Mouse (Mus musculus) embryonic facial prominence, embryonic 10.5 days (tissue): ENCODE measurements around the gene Copb1. TPM values are rescaled to one million over a fixed set of nuclear protein-coding genes. Genes with fewer than 3 reads are reported as not detected.
"Not testable (repeated sequence)": the region's sequence is repeated elsewhere in the genome, so short reads cannot be mapped to it uniquely, and the experiment has no call there.

Source experiments
- DNase-seq: peaks from one replicate; pipeline ENCODE4 v3.0.0-alpha.2; 2017; ENCODE audit warnings: low spot score
- H3K27ac ChIP-seq: fragments of 300-500 bp; sonication (generic); replicated peaks from 2 replicates; pipeline ENCODE4 v1.5.1; 2016; ENCODE audit warnings: mild to moderate bottlenecking
- H3K27me3 ChIP-seq: fragments of 300-500 bp; sonication (generic); replicated peaks from 2 replicates; pipeline ENCODE4 v1.6.1; 2016; ENCODE audit warnings: low read depth, mild to moderate bottlenecking; ENCODE audit not compliant: poor library complexity, severe bottlenecking
- H3K36me3 ChIP-seq: fragments of 300-500 bp; sonication (generic); replicated peaks from 2 replicates; pipeline ENCODE4 v1.6.1; 2016; ENCODE audit warnings: mild to moderate bottlenecking, moderate library complexity
- H3K4me1 ChIP-seq: fragments of 300-500 bp; sonication (generic); 2 replicates; pipeline ENCODE4 v1.6.1; 2016
- H3K4me3 ChIP-seq: fragments of 300-500 bp; sonication (generic); 2 replicates; pipeline ENCODE4 v1.5.1; 2016; ENCODE audit warnings: mild to moderate bottlenecking, moderate library complexity
- H3K9me3 ChIP-seq: fragments of 300-500 bp; sonication (generic); 2 replicates; pipeline ENCODE4 v1.6.1; 2016; ENCODE audit warnings: mild to moderate bottlenecking
- WGBS: fragments of 180-500 bp; shearing (Covaris S2); methylation state at CpG from one replicate; pipeline ENCODE4 v1.1.7; 2016; 5-methylcytosine and 5-hydroxymethylcytosine counted together
- polyA plus RNA-seq: library from polyadenylated mRNA; unstranded; fragments of >200 nt; fragmentation: Nextera tagmentation; extraction: Ambion mirVana; gene quantifications from 2 replicates; pipeline ENCODE4 v1.2.1, GENCODE M21; 2016

The Copb1 gene
- polyA plus RNA-seq, 1 experiment from 2014 or later: 97.0 TPM

- 89% methylated on average over 3 of the region's 3 CpGs for WGBS
Observed at GRCm38 (mm10) chr7:114210618-114211017, 43.9 kb downstream of the Copb1 start.

GRCm38 (mm10) chr7:114209841-114210240 is 44.7 kb downstream of the Copb1 start:
- Histone ChIP-seq H3K27me3 (no peaks in the 10 kb centered on the region), H3K36me3 (peaks cover 25% of the 10 kb centered on the region), H3K9me3 (no peaks in the 10 kb centered on the region), H3K4me1 (no peaks in the 10 kb centered on the region), H3K4me3 (no peak overlapping the region), H3K27ac (no peak overlapping the region)
- WGBS: 91% methylated on average over 1 of the region's 1 CpGs
- DNase-seq: no peak

More at GRCm38 (mm10) chr7:114210618-114211017, 43.9 kb downstream of the Copb1 start:
- Histone ChIP-seq H3K36me3 (peaks cover 30% of the 10 kb centered on the region), H3K4me1 (no peaks in the 10 kb centered on the region), H3K27me3 (no peaks in the 10 kb centered on the region), H3K27ac (no peak overlapping the region), H3K9me3 (no peaks in the 10 kb centered on the region), H3K4me3 (no peak overlapping the region)
- DNase-seq: no peak

- 71% methylated on average over 9 of the region's 9 CpGs for WGBS
- H3K36me3 ChIP-seq: no peaks in the 10 kb centered on the region
- 0 out of 2 replicates have a peak, but pooled peaks cover 3% of the 10 kb centered on the region for H3K4me1 ChIP-seq
- H3K9me3 ChIP-seq: no peaks in the 10 kb centered on the region
- no peak overlapping the region for H3K27ac ChIP-seq
- no peak overlapping the region for H3K4me3 ChIP-seq
- H3K27me3 ChIP-seq: no peaks in the 10 kb centered on the region
- DNase-seq: no peak
Observed at GRCm38 (mm10) chr7:114203491-114204359, 50.8 kb downstream of the Copb1 start.

GRCm38 (mm10) chr7:114202972-114203404 is 51.5 kb downstream of the Copb1 start:
- H3K9me3 ChIP-seq: no peaks in the 10 kb centered on the region
- no peaks in the 10 kb centered on the region for H3K36me3 ChIP-seq
- no peaks in the 10 kb centered on the region for H3K27me3 ChIP-seq
- 0 out of 2 replicates have a peak, but pooled peaks cover 3% of the 10 kb centered on the region for H3K4me1 ChIP-seq
- H3K27ac ChIP-seq: no peak overlapping the region
- no peak overlapping the region for H3K4me3 ChIP-seq
- DNase-seq: no peak
- 91% methylated on average over 5 of the region's 5 CpGs for WGBS

GRCm38 (mm10) chr7:114200651-114201050 is 53.9 kb downstream of the Copb1 start:
- 89% methylated on average over 2 of the region's 2 CpGs for WGBS
- H3K4me1 ChIP-seq: 0 out of 2 replicates have a peak, but pooled peaks cover 3% of the 10 kb centered on the region
- no peaks in the 10 kb centered on the region for H3K9me3 ChIP-seq
- DNase-seq: no peak
- H3K36me3 ChIP-seq: no peaks in the 10 kb centered on the region
- H3K27me3 ChIP-seq: no peaks in the 10 kb centered on the region
- H3K27ac ChIP-seq: no peak overlapping the region
- no peak overlapping the region for H3K4me3 ChIP-seq

- Histone ChIP-seq H3K36me3 (no peaks in the 10 kb centered on the region), H3K9me3 (no peaks in the 10 kb centered on the region), H3K27me3 (no peaks in the 10 kb centered on the region), H3K4me1 (0 out of 2 replicates have a peak, but pooled peaks cover 3% of the 10 kb centered on the region), H3K27ac (no peak overlapping the region), H3K4me3 (no peak overlapping the region)
- DNase-seq: no peak
- 65% methylated on average over 3 of the region's 3 CpGs for WGBS
Observed at GRCm38 (mm10) chr7:114199428-114200110, 54.9 kb downstream of the Copb1 start.

GRCm38 (mm10) chr7:114198252-114198651 is 56.3 kb downstream of the Copb1 start:
- 82% methylated on average over 1 of the region's 1 CpGs for WGBS
- Histone ChIP-seq H3K4me1 (no peaks in the 10 kb centered on the region), H3K36me3 (no peaks in the 10 kb centered on the region), H3K9me3 (no peaks in the 10 kb centered on the region), H3K27ac (no peak overlapping the region), H3K4me3 (no peak overlapping the region), H3K27me3 (no peaks in the 10 kb centered on the region)
- DNase-seq: no peak

- DNase-seq, H3K27me3 ChIP-seq, H3K4me3 ChIP-seq, H3K4me1 ChIP-seq, H3K9me3 ChIP-seq, H3K36me3 ChIP-seq, H3K27ac ChIP-seq: not testable (repeated sequence)
- WGBS: 79% methylated on average over 2 of the region's 2 CpGs
Observed at GRCm38 (mm10) chr7:114196588-114196987, 57.9 kb downstream of the Copb1 start.

GRCm38 (mm10) chr7:114194788-114195187 is 59.7 kb downstream of the Copb1 start:
- H3K4me3 ChIP-seq, H3K27me3 ChIP-seq, H3K4me1 ChIP-seq, H3K27ac ChIP-seq, H3K9me3 ChIP-seq, H3K36me3 ChIP-seq, DNase-seq: not testable (repeated sequence)
- 85% methylated on average over 2 of the region's 2 CpGs for WGBS

- Histone ChIP-seq H3K4me3 (no peak overlapping the region), H3K36me3 (no peaks in the 10 kb centered on the region), H3K27ac (no peak overlapping the region), H3K27me3 (no peaks in the 10 kb centered on the region), H3K4me1 (no peaks in the 10 kb centered on the region), H3K9me3 (no peaks in the 10 kb centered on the region)
- no peak for DNase-seq
- WGBS: 87% methylated on average over 4 of the region's 4 CpGs
Observed at GRCm38 (mm10) chr7:114194224-114194623, 60.3 kb downstream of the Copb1 start.

GRCm38 (mm10) chr7:114193284-114194067 is 61.0 kb downstream of the Copb1 start:
- DNase-seq: no peak
- Histone ChIP-seq H3K27ac (no peak overlapping the region), H3K36me3 (no peaks in the 10 kb centered on the region), H3K4me3 (no peak overlapping the region), H3K9me3 (no peaks in the 10 kb centered on the region), H3K27me3 (no peaks in the 10 kb centered on the region), H3K4me1 (no peaks in the 10 kb centered on the region)
- WGBS: 90% methylated on average over 6 of the region's 6 CpGs

GRCm38 (mm10) chr7:114192581-114192980 is 61.9 kb downstream of the Copb1 start:
- no peaks in the 10 kb centered on the region for H3K36me3 ChIP-seq
- no peak overlapping the region for H3K4me3 ChIP-seq
- no peak for DNase-seq
- H3K9me3 ChIP-seq: no peaks in the 10 kb centered on the region
- H3K4me1 ChIP-seq: no peaks in the 10 kb centered on the region
- H3K27ac ChIP-seq: no peak overlapping the region
- 41% methylated on average over 3 of the region's 3 CpGs for WGBS
- H3K27me3 ChIP-seq: no peaks in the 10 kb centered on the region
